Mouse (Mus musculus): ENCODE measurements around the gene Nmb. TPM values are rescaled to one million over a fixed set of nuclear protein-coding genes. Genes with fewer than 3 reads are reported as not detected.

The Nmb gene
- polyA plus RNA-seq, 1 experiment from 2014 or later = 6.5 TPM

DNA sequence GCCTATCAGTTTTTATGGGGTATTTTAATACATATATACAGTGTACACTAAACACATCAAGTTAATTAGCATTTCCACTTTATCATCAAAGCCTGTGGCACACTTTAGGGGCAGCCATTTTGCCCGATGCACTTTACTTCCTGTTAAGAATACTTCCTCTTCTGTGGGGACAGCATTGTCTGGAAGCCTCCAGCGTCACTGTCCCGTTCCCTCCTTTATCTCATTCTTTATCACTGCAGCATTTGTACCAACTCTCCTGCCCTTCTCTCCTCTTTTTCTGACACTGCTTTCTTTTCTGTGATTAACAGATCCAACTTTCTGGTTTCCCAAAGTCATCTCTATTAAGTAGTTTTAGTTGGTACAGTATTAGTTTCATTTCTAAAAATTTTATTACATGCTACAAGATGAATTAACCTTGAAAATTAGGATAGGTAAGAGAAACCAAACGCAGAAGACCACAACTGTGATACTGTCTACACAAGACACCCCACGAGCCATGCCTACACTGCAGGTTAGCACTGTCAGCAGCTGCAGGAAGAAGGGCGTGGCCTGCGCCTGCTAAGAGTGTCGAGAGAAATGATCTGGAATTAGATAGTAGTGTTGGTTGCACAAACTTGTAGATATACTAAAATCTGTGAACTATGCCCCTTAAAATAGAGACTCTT lies 14.2 kb upstream of the Nmb start:
- Histone ChIP-seq H3K9me3 (no peaks in the 10 kb centered on the region), H3K27ac (no peak overlapping the region), H3K36me3 (peaks cover 70% of the 10 kb centered on the region), H3K27me3 (ENCODE audit: insufficient read depth, poor library complexity, severe bottlenecking) (no peaks in the 10 kb centered on the region), H3K4me1 (no peaks in the 10 kb centered on the region), H3K4me3 (no peak overlapping the region)
- DNase-seq (ENCODE audit: low spot score) = no peak
- 66% methylated on average over 8 of the region's 8 CpGs for WGBS

DNA sequence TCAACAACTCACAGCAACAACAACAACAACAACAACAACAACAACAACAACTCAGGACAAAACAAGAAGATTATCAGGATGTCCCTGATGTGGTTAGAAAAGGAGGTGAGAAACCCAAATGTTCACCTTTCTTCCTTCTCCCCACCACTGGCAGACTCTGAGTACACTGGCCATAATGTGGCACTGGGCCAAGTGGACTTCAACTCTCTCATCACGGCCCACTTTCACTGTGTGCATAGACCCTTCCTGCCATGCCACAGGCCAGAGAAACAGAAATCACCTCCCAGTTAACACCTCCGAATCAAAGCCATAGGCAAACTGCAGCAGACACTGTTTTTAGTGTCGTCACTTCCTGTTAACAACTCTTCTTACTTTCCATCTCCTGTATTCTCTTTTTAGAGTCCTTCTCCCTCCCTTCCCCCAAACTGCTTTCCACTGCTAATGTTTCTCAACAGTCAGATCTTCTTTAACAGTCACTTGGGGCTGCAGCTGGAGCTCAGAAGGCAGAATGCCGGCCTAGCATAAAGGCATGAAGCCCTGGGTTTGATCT lies 13.1 kb upstream of the Nmb start:
- DNase-seq (ENCODE audit: low spot score) = no peak
- 76% methylated on average over 4 of the region's 4 CpGs for WGBS
- Histone ChIP-seq H3K27me3 (ENCODE audit: insufficient read depth, poor library complexity, severe bottlenecking) (no peaks in the 10 kb centered on the region), H3K4me1 (no peaks in the 10 kb centered on the region), H3K36me3 (peaks cover 75% of the 10 kb centered on the region), H3K27ac (no peak overlapping the region), H3K4me3 (no peak overlapping the region), H3K9me3 (no peaks in the 10 kb centered on the region)

DNA sequence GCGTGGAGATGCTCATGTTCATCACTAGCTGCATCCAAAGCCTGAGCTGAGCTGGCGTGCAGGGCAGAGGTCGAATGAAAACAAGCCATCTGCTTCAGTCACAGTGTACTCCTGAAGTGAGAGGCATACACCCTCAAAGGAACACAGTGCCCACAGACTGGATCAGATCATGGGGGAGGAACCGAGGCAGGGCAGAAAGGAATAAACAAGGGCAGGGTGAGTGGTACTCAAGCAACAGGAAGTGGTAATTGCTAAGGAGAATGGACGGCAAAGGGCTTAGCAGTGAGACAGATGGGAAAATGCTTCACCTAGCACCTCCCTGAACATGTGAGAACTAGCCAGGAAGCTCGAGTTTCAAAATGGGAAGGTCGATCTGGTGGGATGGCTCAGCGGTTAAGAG lies 7.6 kb upstream of the Nmb start:
- WGBS = 87% methylated on average over 8 of the region's 8 CpGs
- H3K36me3 ChIP-seq = peaks cover 89% of the 10 kb centered on the region
- no peaks in the 10 kb centered on the region for H3K27me3 ChIP-seq (ENCODE audit: insufficient read depth, poor library complexity, severe bottlenecking)
- H3K27ac ChIP-seq = no peak overlapping the region
- no peak for DNase-seq (ENCODE audit: low spot score)
- no peaks in the 10 kb centered on the region for H3K4me1 ChIP-seq
- H3K4me3 ChIP-seq = no peak overlapping the region
- H3K9me3 ChIP-seq = no peaks in the 10 kb centered on the region

DNA sequence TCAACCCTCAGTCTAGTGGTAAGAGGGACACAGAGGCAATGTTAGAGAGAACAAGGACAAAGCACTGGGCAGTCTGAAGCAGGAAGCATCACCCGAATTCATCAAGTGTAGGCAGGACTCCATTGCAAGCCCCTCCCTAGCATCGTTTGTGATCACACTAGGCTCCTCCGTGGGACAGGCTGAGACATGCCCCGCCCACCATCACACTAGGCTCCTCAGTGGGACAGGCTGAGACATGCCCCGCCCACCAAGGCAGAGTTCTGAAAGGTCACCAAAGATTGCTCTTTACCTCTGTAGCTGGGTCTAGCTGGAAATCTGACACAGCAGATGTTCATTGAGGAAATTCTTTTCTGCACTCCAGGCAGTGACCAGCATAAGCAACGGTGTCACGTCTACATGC lies 6.2 kb upstream of the Nmb start:
- no peak overlapping the region for H3K27ac ChIP-seq
- no peaks in the 10 kb centered on the region for H3K27me3 ChIP-seq (ENCODE audit: insufficient read depth, poor library complexity, severe bottlenecking)
- H3K9me3 ChIP-seq = no peaks in the 10 kb centered on the region
- WGBS = 77% methylated on average over 7 of the region's 7 CpGs
- no peak for DNase-seq (ENCODE audit: low spot score)
- H3K4me1 ChIP-seq = 0 out of 2 replicates have a peak, but pooled peaks cover 3% of the 10 kb centered on the region
- no peak overlapping the region for H3K4me3 ChIP-seq
- H3K36me3 ChIP-seq = peaks cover 80% of the 10 kb centered on the region

DNA sequence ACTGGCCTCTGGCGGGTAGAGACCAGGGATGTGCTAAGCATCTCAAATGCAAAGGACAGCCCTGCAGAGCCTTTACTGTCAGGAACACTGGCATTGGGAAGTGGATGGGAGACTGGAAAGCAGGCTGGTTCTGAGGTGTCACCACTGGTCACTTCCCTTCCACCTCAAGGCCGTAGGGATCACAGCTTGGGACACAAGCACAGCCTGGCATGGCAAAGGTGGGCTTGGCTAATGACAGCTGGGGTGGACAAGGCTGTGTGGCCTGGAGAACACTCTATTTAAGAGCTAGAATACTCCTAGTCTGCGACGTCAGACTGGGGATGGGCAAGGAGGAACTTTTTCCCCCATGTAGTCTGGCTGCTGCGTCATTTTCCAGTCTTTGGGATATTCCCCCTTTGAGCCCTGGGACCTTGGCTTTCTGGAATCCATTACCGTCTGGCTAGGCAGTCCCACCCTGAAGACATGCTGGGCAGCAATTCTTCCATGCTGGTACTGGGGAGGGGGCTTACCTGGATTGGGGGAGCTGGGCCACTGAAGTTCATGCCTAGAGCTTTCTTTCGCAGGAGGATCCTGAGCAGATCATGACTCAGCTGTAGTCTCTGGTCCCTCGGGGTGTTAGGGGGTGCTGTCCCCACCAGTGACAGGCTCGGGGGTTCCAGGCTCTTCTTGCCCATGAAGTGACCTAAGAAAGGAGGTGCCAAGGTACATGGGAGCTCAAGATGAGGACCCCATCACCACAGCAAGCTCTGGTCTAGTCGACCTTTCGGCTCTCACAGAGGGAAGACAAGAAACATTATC lies 1.1 kb downstream of the Nmb start:
- Histone ChIP-seq H3K4me3 (peak overlapping the region; percentile 59; the same call in 1 of the 2 replicates), H3K9me3 (no peaks in the 10 kb centered on the region), H3K36me3 (peaks cover 26% of the 10 kb centered on the region), H3K27me3 (ENCODE audit: insufficient read depth, poor library complexity, severe bottlenecking) (peaks cover 5% of the 10 kb centered on the region; the same call in 1 of the 2 replicates), H3K4me1 (peaks cover 34% of the 10 kb centered on the region), H3K27ac (no peak overlapping the region)
- 84% methylated on average over 11 of the region's 11 CpGs for WGBS
- DNase-seq (ENCODE audit: low spot score) = no peak

DNA sequence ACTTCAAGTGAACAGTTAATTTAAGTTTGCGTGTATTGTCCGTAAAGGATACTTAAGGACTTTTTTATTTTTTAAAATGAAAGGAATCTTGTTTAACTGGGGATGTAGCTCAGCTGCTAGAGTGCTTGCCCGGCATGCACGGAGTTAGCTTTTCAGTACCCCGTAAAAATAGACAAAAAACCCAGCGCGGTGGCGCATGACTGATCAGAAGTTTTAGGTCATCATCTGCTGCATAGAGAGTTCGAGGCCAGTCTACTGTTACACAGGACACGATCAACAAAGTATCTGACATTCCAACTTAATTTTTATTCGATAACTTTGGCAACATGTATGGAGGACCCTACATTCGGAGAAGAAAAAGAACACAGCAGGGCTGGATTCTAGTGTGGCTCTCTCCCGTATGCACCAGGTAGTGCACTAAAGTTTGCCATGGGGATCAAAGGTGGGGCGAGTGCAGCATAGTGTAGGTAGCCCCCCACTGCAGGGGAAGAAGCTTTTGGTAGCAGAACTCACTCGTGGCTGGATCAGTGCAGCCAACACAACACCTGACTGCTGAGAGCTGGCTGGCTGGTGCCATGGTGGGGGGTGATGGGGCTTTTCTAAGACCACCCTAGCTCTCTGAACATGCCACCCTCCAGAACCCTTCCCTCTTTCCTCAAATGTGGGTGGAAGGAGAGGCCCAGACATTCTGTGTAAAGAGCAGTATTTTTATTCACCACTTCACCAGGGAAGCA lies 3.2 kb downstream of the Nmb start:
- WGBS = 35% methylated on average over 15 of the region's 15 CpGs
- DNase-seq (ENCODE audit: low spot score) = no peak

DNA sequence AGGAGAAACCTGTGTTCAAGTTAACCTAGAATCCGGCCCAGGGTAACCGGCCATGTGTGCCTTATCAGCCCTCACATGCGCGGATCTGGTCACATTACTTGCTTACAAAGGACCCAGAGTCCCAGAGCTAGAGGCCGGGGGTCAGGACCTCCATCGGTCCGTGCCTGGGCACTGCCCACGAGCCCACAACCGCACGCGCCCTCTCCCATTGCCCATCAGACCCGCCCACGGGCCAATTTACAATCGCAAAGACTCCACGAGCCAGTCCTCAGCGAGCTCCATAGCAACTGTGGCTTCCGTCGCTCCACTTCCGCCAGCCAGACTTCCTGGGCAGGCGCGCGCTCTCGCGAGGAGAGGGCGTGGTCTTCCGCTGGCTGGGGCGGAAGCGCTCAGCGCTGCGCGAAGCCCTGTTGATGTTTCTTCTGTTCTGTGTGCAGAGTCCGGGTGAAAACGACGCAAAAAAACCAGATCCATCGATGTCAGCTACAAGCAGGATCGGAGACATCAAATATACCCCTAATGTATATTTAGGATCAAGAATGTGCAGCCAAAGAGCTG lies 3.9 kb downstream of the Nmb start, which contains the start of gene Wdr73:
Gene Wdr73 (minus strand): TSS at position 326 of the 558 bp plus-strand sequence.
- under 1% methylated on average over 36 of the region's 36 CpGs for WGBS
- no peaks in the 10 kb centered on the region for H3K9me3 ChIP-seq
- H3K27me3 ChIP-seq (ENCODE audit: insufficient read depth, poor library complexity, severe bottlenecking) = peaks cover 5% of the 10 kb centered on the region; the same call in 1 of the 2 replicates
- peaks cover 35% of the 10 kb centered on the region for H3K36me3 ChIP-seq
- H3K4me3 ChIP-seq = peak within 1 kb of the TSS; percentile 86
- H3K27ac ChIP-seq = peak within 1 kb of the TSS; percentile 91
- H3K4me1 ChIP-seq = peaks cover 31% of the 10 kb centered on the region
- DNase-seq (ENCODE audit: low spot score) = peak; percentile 97

More for the DNA sequence above, 3.2 kb downstream of the Nmb start:
- Histone ChIP-seq H3K36me3 (peaks cover 29% of the 10 kb centered on the region), H3K9me3 (no peaks in the 10 kb centered on the region), H3K27ac (peak overlapping the region; percentile 91), H3K4me3 (peak overlapping the region; percentile 86), H3K4me1 (peaks cover 34% of the 10 kb centered on the region), H3K27me3 (ENCODE audit: insufficient read depth, poor library complexity, severe bottlenecking) (peaks cover 5% of the 10 kb centered on the region; the same call in 1 of the 2 replicates)

DNA sequence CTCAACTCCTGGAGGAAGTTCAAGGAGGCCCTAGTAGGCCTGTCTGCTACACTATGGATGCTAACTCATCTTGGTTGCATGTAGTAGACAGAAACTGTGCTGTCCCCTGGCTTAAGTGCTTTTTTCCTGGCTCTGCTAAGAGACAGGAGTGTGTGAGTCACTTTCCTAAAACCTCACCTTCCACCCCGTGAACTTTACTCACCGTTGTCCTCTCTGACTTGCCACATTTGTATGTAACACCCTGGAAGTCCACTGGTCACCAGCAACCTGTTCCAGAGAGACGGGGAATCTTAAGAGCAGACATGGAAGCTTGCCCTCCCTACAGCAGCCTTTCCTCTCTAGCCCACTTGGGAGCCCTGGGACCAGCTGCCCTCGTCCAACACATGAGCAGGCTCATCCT lies 7.2 kb downstream of the Nmb start:
- Histone ChIP-seq H3K4me3 (no peak overlapping the region), H3K36me3 (peaks cover 58% of the 10 kb centered on the region), H3K27ac (no peak overlapping the region), H3K4me1 (peaks cover 23% of the 10 kb centered on the region), H3K27me3 (ENCODE audit: insufficient read depth, poor library complexity, severe bottlenecking) (no peaks in the 10 kb centered on the region), H3K9me3 (no peaks in the 10 kb centered on the region)
- no peak for DNase-seq (ENCODE audit: low spot score)
- 87% methylated on average over 4 of the region's 4 CpGs for WGBS

DNA sequence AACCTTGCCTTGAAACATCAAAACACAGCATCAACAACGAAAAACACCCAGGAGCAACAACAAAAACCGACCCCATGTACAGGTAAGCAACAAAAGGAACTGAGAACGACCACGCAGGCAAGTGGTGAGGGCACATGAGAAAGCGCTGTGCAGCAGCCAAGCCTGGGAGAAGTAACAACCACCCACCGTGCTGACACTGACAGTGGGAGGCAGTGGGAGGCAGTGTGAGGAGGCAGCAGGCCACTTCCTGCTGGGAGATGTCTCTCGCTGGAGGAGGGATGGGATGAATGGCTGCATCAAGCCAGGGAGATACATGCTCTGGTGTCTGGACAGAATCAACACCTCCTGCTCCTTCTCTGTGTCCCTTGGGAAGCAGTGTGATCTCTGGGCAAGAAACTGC lies 7.7 kb downstream of the Nmb start:
- Histone ChIP-seq H3K9me3 (no peaks in the 10 kb centered on the region), H3K27ac (no peak overlapping the region), H3K4me1 (peaks cover 23% of the 10 kb centered on the region), H3K36me3 (peaks cover 62% of the 10 kb centered on the region), H3K4me3 (no peak overlapping the region), H3K27me3 (ENCODE audit: insufficient read depth, poor library complexity, severe bottlenecking) (no peaks in the 10 kb centered on the region)
- WGBS = 77% methylated on average over 7 of the region's 7 CpGs
- no peak for DNase-seq (ENCODE audit: low spot score)

DNA sequence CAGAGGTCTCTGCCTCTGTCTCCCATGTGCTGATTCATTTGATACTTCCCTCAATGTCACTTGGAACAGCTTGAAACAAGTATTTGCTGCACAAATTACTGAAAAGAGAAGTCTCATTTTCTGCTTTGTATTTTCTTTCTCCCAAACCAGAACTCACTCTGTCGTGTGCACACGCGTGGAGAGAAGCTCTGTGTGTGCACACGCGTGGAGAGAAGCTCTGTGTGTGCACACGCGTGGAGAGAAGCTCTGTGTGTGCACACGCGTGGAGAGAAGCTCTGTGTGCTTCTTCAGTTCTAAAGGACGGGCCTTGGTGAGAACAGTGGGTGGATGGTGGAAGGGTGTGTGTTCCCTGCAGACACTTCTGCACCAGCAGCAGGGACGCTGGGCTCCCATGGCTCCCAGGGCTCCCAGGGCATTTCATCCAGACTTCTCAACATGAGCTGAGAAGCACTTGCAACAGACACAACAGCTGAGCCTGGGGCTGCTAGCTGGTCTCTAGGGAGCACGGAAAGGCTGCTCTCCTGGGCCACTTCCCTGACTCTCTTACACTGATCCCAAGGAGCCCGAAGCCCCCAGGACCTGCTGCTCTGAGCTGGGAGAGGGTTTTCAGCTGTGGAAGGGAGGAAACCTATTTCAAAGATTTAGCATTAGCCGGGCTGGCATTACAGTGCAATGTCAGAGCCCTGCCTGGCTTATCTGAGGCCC lies 9.9 kb downstream of the Nmb start:
- whole genome bisulfite sequencing = 93% methylated on average over 14 of the region's 14 CpGs
- no peak for DNase-seq (ENCODE audit: low spot score)
- H3K36me3 ChIP-seq = peaks cover 82% of the 10 kb centered on the region
- H3K27me3 ChIP-seq (ENCODE audit: insufficient read depth, poor library complexity, severe bottlenecking) = no peaks in the 10 kb centered on the region
- H3K27ac ChIP-seq = no peak overlapping the region
- H3K4me1 ChIP-seq = peaks cover 11% of the 10 kb centered on the region
- no peaks in the 10 kb centered on the region for H3K9me3 ChIP-seq
- no peak overlapping the region for H3K4me3 ChIP-seq

DNA sequence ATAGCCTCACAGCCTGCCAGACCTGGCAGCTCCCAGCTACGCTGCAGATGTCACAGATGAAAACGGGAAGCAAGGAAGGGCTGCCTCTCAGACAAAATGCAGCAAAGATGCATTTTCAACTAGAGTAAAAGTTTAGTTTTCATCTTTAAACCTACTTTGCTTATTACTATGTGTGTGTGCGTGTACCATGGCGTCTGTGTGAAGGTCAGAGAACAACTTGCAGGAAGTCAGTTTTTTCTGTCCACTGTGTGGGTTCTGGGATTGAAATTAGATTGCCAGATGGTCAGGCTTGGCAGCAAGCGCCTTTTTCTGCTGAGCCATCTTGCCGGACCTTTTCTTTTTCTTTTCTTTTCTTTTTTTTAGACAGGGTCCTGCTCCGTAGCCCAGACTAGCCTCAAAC lies 10.7 kb downstream of the Nmb start:
- WGBS = 83% methylated on average over 7 of the region's 7 CpGs
- no peak for DNase-seq (ENCODE audit: low spot score)
- H3K27ac ChIP-seq = no peak overlapping the region
- H3K4me1 ChIP-seq = peaks cover 16% of the 10 kb centered on the region
- peaks cover 86% of the 10 kb centered on the region for H3K36me3 ChIP-seq
- H3K9me3 ChIP-seq = no peaks in the 10 kb centered on the region
- no peak overlapping the region for H3K4me3 ChIP-seq
- no peaks in the 10 kb centered on the region for H3K27me3 ChIP-seq (ENCODE audit: insufficient read depth, poor library complexity, severe bottlenecking)

DNA sequence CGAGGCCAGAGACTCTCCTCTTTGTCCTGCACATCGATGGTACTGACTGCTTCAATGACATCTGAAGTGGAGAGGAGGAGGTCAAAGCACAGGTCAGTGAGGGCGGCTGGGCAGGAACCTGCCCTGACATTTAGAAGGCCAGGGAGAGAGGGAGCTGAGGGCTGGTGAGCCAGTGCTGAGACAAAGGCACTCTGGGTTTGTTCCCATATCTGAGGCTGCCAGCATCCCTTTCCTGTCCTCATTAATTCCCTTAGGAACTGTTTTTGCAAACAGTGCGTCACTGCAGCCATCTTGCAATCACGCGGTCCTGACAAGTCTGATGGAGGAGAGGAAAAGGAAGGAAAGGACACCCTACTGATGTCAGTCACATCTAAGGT lies 11.1 kb downstream of the Nmb start:
- H3K27me3 ChIP-seq (ENCODE audit: insufficient read depth, poor library complexity, severe bottlenecking) = no peaks in the 10 kb centered on the region
- H3K27ac ChIP-seq = no peak overlapping the region
- peaks cover 86% of the 10 kb centered on the region for H3K36me3 ChIP-seq
- WGBS = 66% methylated on average over 6 of the region's 6 CpGs
- DNase-seq (ENCODE audit: low spot score) = no peak
- H3K4me3 ChIP-seq = no peak overlapping the region
- H3K4me1 ChIP-seq = peaks cover 20% of the 10 kb centered on the region
- H3K9me3 ChIP-seq = no peaks in the 10 kb centered on the region

All from heart, embryonic 10.5 days (tissue).